Comparison of ENCODE assay signal across 11 mouse cellular contexts in genomic region chr5:83518661-83519060, GRCm38 (mm10).
A peak's percentile ranks its signal among the peaks of the same experiment; 100 is the strongest.
DNase-seq lines count a peak whose midpoint lies in the region; ATAC-seq and TF ChIP-seq lines count a peak whose summit lies in the region.
"Had no signal": no experiment of that assay in that cellular context is flagged by ENCODE, and none has a peak within 500 bp of the region (broad histone marks: within the 10 kb centered on the region; RNA-seq: fewer than 3 reads in every experiment).

No protein-coding gene starts in this region.

- no peak overlapping the region for H3K4me3 ChIP-seq in kidney, postnatal 0 days (replicated peaks; ENCODE audit: low read depth, low read length)
- no peak overlapping the region for H3K4me3 ChIP-seq in CH12.LX (replicated peaks in 1 of 3; ENCODE audit: low read depth in 2 of 3, low read length in 2 of 3, poor library complexity in 1 of 3)
- H3K4me3 ChIP-seq in embryonic facial prominence, embryonic 14.5 days (ENCODE audit: low read depth, low read length) = no peak overlapping the region
- H3K4me3 ChIP-seq: limb, embryonic 13.5 days; neural tube, embryonic 15.5 days had no signal

- H3K4me2 ChIP-seq in kidney, postnatal 0 days (ENCODE audit: low read length) = no peak overlapping the region
- no peak overlapping the region for H3K4me2 ChIP-seq in CH12.LX (ENCODE audit: insufficient read depth, low read depth, poor library complexity, severe bottlenecking)
- no peak overlapping the region for H3K4me2 ChIP-seq in embryonic facial prominence, embryonic 14.5 days (ENCODE audit: low read depth, low read length)
- H3K4me2 ChIP-seq: limb, embryonic 13.5 days; neural tube, embryonic 15.5 days had no signal

- no peaks in the 10 kb centered on the region for H3K27me3 ChIP-seq in kidney, postnatal 0 days (ENCODE audit: insufficient read depth, low read length)
- no peaks in the 10 kb centered on the region for H3K27me3 ChIP-seq in CH12.LX (replicated peaks)
- H3K27me3 ChIP-seq in embryonic facial prominence, embryonic 14.5 days (replicated peaks; ENCODE audit: control insufficient read depth, insufficient read depth, low read length) = no peaks in the 10 kb centered on the region
- H3K27me3 ChIP-seq: limb, embryonic 13.5 days; neural tube, embryonic 15.5 days had no signal

- peak; percentile 51 for DNase-seq in kidney, postnatal 0 days (ENCODE audit: low spot score)
- DNase-seq in kidney, postnatal 36 days = no peak
- DNase-seq in CH12.LX (ENCODE audit: extremely low read depth) (no peak), MEL-GATA-1-ER (ENCODE audit: extremely low read depth, low read depth) (peak; percentile 3)
- peak; percentile 51 for DNase-seq in embryonic facial prominence, embryonic 14.5 days (ENCODE audit: low spot score)
- no peak for DNase-seq in gastrocnemius, postnatal 10 days
- DNase-seq: cerebellum, adult 8-10 months; kidney, postnatal 10 days had no signal

- peak; percentile 63 for TF ChIP-seq CTCF in kidney, postnatal 0 days (IDR thresholded peaks at IDR 0.05; ENCODE audit: low read depth)
- TF ChIP-seq CTCF in CH12.LX (conservative IDR thresholded peaks at IDR 0.05 in 1 of 2, IDR thresholded peaks at IDR 0.05 in 1 of 2; ENCODE audit: low read depth in 2 of 2, low read length in 2 of 2) = peak in 1 of 2 experiments; percentile 29; a peak in 2 of 4 replicates

- 74% methylated on average over 1 of the region's 1 CpGs for WGBS in kidney, postnatal 0 days
- 58% methylated on average over 1 of the region's 1 CpGs for WGBS in embryonic facial prominence, embryonic 14.5 days

- no peak overlapping the region for H3K27ac ChIP-seq in kidney, postnatal 0 days
- H3K27ac ChIP-seq in CH12.LX (ENCODE audit: insufficient read depth, low read depth) = no peak overlapping the region
- H3K27ac ChIP-seq in embryonic facial prominence, embryonic 14.5 days (replicated peaks; ENCODE audit: low read depth, low read length) = no peak overlapping the region
- H3K27ac ChIP-seq: limb, embryonic 13.5 days; neural tube, embryonic 15.5 days had no signal

- H3K36me3 ChIP-seq in kidney, postnatal 0 days (ENCODE audit: insufficient read depth, low read length) = no peaks in the 10 kb centered on the region
- no peaks in the 10 kb centered on the region for H3K36me3 ChIP-seq in CH12.LX (replicated peaks in 1 of 2; ENCODE audit: control insufficient read depth in 1 of 2, insufficient read depth in 1 of 2, low read length in 1 of 2)
- H3K36me3 ChIP-seq in embryonic facial prominence, embryonic 14.5 days (ENCODE audit: control insufficient read depth, insufficient read depth, low read length) = no peaks in the 10 kb centered on the region
- H3K36me3 ChIP-seq: limb, embryonic 13.5 days; neural tube, embryonic 15.5 days had no signal

- dilution Hi-C loops in CH12.LX (cut with MboI; ENCODE audit: extremely low pct_ligation_motif_present, extremely low pct_unique_long_range_greater_than_20kb, low sequenced_read_pairs) = no loop called here

- no peaks in the 10 kb centered on the region for H3K4me1 ChIP-seq in kidney, postnatal 0 days (replicated peaks; ENCODE audit: insufficient read depth, low read length)
- H3K4me1 ChIP-seq in CH12.LX (ENCODE audit: control insufficient read depth in 1 of 2, insufficient read depth in 2 of 2) = no peaks in the 10 kb centered on the region
- no peaks in the 10 kb centered on the region for H3K4me1 ChIP-seq in embryonic facial prominence, embryonic 14.5 days (ENCODE audit: control insufficient read depth, insufficient read depth, low read length)
- H3K4me1 ChIP-seq: limb, embryonic 13.5 days; neural tube, embryonic 15.5 days had no signal

- no peak for TF ChIP-seq POLR2A in CH12.LX (IDR thresholded peaks at IDR 0.05; ENCODE audit: low read depth, low read length)

- H3K79me2 ChIP-seq in CH12.LX (replicated peaks; ENCODE audit: control insufficient read depth, extremely low read depth, insufficient read depth, poor library complexity, severe bottlenecking) = no peaks in the 10 kb centered on the region

- no peaks in the 10 kb centered on the region for H3K9me3 ChIP-seq in kidney, postnatal 0 days (replicated peaks; ENCODE audit: low read length)
- H3K9me3 ChIP-seq in CH12.LX (replicated peaks; ENCODE audit: low read length) = peaks cover 16% of the 10 kb centered on the region
- no peaks in the 10 kb centered on the region for H3K9me3 ChIP-seq in embryonic facial prominence, embryonic 14.5 days (ENCODE audit: control insufficient read depth, low read length)
- H3K9me3 ChIP-seq: limb, embryonic 13.5 days; neural tube, embryonic 15.5 days had no signal

- no peak for ATAC-seq in kidney, postnatal 0 days (replicated peaks; ENCODE audit: low FRiP score, low read depth)
- no peak for ATAC-seq in embryonic facial prominence, embryonic 14.5 days (ENCODE audit: low read depth)
- no peak for ATAC-seq in cerebellum, adult (ENCODE audit: insufficient number of reproducible peaks, low FRiP score, low TSS enrichment)

- in situ Hi-C loops in CH12.LX (cut with MboI; ENCODE audit: low pct_ligation_motif_present, low pct_unique_long_range_greater_than_20kb, low sequenced_read_pairs) = no loop called here

- peak; percentile 42 for TF ChIP-seq RAD21 in CH12.LX (IDR thresholded peaks at IDR 0.05; ENCODE audit: low read depth, low read length)

- no peak for TF ChIP-seq EP300 in CH12.LX (IDR thresholded peaks at IDR 0.05; ENCODE audit: low read length)

- H3K9ac ChIP-seq in kidney, postnatal 0 days (ENCODE audit: low read depth, low read length) = no peak overlapping the region
- no peak overlapping the region for H3K9ac ChIP-seq in CH12.LX (ENCODE audit: insufficient read depth, low read depth)
- H3K9ac ChIP-seq in embryonic facial prominence, embryonic 14.5 days (ENCODE audit: low read depth, low read length) = no peak overlapping the region
- H3K9ac ChIP-seq: limb, embryonic 13.5 days; neural tube, embryonic 15.5 days had no signal

TF ChIP-seq in CH12.LX, 34 proteins besides CTCF, POLR2A, EP300 and RAD21:
- TF ChIP-seq IRF4 (IDR thresholded peaks at IDR 0.05; ENCODE audit: low read depth, low read length) = no peak
- TF ChIP-seq CHD2 (IDR thresholded peaks at IDR 0.05; ENCODE audit: low read length) = no peak
- TF ChIP-seq SIN3A (IDR thresholded peaks at IDR 0.05; ENCODE audit: low read length) = no peak
- no peak for TF ChIP-seq E2F4 (IDR thresholded peaks at IDR 0.05; ENCODE audit: insufficient replicate concordance, low read depth, low read length)
- TF ChIP-seq MAFK (IDR thresholded peaks at IDR 0.05; ENCODE audit: insufficient replicate concordance, low read length) = no peak
- no peak for TF ChIP-seq ETS1 (conservative IDR thresholded peaks at IDR 0.05; ENCODE audit: low read depth, low read length)
- no peak for TF ChIP-seq ELF1 (IDR thresholded peaks at IDR 0.05; ENCODE audit: low read depth, low read length)
- TF ChIP-seq MXI1 (IDR thresholded peaks at IDR 0.05; ENCODE audit: low read depth, low read length) = no peak
- no peak for TF ChIP-seq ZC3H11A (IDR thresholded peaks at IDR 0.05; ENCODE audit: low read depth, low read length)
- no peak for TF ChIP-seq MAZ (IDR thresholded peaks at IDR 0.05; ENCODE audit: low read depth, low read length)
- TF ChIP-seq PAX5 (IDR thresholded peaks at IDR 0.05; ENCODE audit: low read length) = no peak
- TF ChIP-seq ZMIZ1 (IDR thresholded peaks at IDR 0.05; ENCODE audit: low read depth, low read length) = no peak
- no peak for TF ChIP-seq POLR2AphosphoS2 (IDR thresholded peaks at IDR 0.05; ENCODE audit: low read depth, low read length)

Comparison
In these comparisons a context has a peak if more than half of its experiments do, and no peak if none do; other contexts are left out.
1. DNase-seq: peak in kidney, postnatal 0 days (single experiment), MEL-GATA-1-ER (single experiment) and embryonic facial prominence, embryonic 14.5 days (single experiment); none in kidney, postnatal 36 days (0 of 2), CH12.LX (single experiment) and gastrocnemius, postnatal 10 days (single experiment).